Mouse (Mus musculus) embryonic facial prominence, embryonic 10.5 days (tissue): ENCODE measurements at regions not wholly inside any gene's neighbourhood (a gene's known extent, or its start where the extent isn't known, plus 50 kb on each side); places are given as distances from the start of the nearest gene placed in this dataset.
"Not testable (repeated sequence)": the region's sequence is repeated elsewhere in the genome, so short reads cannot be mapped to it uniquely, and the experiment has no call there.

Experiments used
- DNase-seq: peaks from one replicate; pipeline ENCODE4 v3.0.0-alpha.2; 2017; ENCODE audit warnings: low spot score
- H3K27ac ChIP-seq: fragments of 300-500 bp; sonication (generic); replicated peaks from 2 replicates; pipeline ENCODE4 v1.5.1; 2016; ENCODE audit warnings: mild to moderate bottlenecking
- H3K27me3 ChIP-seq: fragments of 300-500 bp; sonication (generic); replicated peaks from 2 replicates; pipeline ENCODE4 v1.6.1; 2016; ENCODE audit warnings: low read depth, mild to moderate bottlenecking; ENCODE audit not compliant: poor library complexity, severe bottlenecking
- H3K36me3 ChIP-seq: fragments of 300-500 bp; sonication (generic); replicated peaks from 2 replicates; pipeline ENCODE4 v1.6.1; 2016; ENCODE audit warnings: mild to moderate bottlenecking, moderate library complexity
- H3K4me1 ChIP-seq: fragments of 300-500 bp; sonication (generic); 2 replicates; pipeline ENCODE4 v1.6.1; 2016
- H3K4me3 ChIP-seq: fragments of 300-500 bp; sonication (generic); 2 replicates; pipeline ENCODE4 v1.5.1; 2016; ENCODE audit warnings: mild to moderate bottlenecking, moderate library complexity
- H3K9me3 ChIP-seq: fragments of 300-500 bp; sonication (generic); 2 replicates; pipeline ENCODE4 v1.6.1; 2016; ENCODE audit warnings: mild to moderate bottlenecking
- WGBS: fragments of 180-500 bp; shearing (Covaris S2); methylation state at CpG from one replicate; pipeline ENCODE4 v1.1.7; 2016; 5-methylcytosine and 5-hydroxymethylcytosine counted together

- H3K4me1 ChIP-seq: no peaks in the 10 kb centered on the region
- H3K9me3 ChIP-seq: no peaks in the 10 kb centered on the region
- H3K27ac ChIP-seq: no peak overlapping the region
- H3K4me3 ChIP-seq: no peak overlapping the region
- H3K27me3 ChIP-seq: no peaks in the 10 kb centered on the region
- H3K36me3 ChIP-seq: no peaks in the 10 kb centered on the region
- 87% methylated on average over 2 of the region's 2 CpGs for WGBS
- no peak for DNase-seq
These were observed 221.3 kb downstream of the Prdm13 start for GRCm38 (mm10) chr4:21464456-21464855.

DNA sequence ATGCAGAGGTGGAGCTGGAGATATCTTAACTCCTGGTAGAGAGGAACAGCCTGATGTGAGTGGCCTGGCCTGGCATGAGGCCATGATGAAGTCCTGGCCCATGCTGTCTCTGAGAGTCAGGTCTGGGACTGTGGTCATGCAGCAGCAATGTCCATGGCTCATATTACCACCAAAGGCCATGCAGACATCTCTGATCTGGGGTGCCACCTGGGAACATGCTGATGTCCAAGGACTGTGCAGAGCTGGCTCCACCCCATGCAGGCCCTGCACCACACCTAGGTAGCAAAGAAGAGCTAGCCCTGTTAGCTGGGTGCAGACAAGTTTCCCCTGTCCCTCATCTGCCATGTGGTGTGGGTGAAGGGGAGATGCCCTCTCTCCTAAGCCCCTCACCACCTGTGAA, 244.5 kb downstream of the Prdm13 start:
- DNase-seq: no peak
- Histone ChIP-seq H3K4me3 (no peak overlapping the region), H3K27me3 (no peaks in the 10 kb centered on the region), H3K4me1 (no peaks in the 10 kb centered on the region), H3K27ac (no peak overlapping the region), H3K9me3 (no peaks in the 10 kb centered on the region), H3K36me3 (no peaks in the 10 kb centered on the region)

DNA sequence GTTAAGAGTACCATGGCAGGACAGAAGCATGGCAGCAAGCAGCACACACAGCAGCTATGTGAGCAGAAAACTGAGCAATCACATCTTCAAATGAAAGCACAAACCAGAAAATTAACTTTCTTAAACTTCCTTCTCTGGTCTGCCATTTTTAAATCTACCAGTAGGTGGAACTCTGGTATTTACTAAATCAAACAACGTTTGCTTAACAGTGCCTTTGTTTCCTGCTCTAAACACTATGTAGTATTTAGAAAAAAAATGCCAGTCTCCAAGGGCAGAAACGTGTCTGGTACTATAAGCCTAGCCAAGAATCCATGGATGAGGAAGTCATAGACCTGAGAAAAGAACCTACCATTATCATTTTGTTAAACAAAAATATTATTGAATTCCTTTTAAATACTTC, 249.1 kb downstream of the Prdm13 start:
- H3K36me3 ChIP-seq: no peaks in the 10 kb centered on the region
- no peaks in the 10 kb centered on the region for H3K4me1 ChIP-seq
- H3K9me3 ChIP-seq: no peaks in the 10 kb centered on the region
- no peak overlapping the region for H3K4me3 ChIP-seq
- 26% methylated on average over 2 of the region's 2 CpGs for WGBS
- H3K27ac ChIP-seq: no peak overlapping the region
- H3K27me3 ChIP-seq: no peaks in the 10 kb centered on the region
- no peak for DNase-seq

- DNase-seq: peak; percentile 10
- Histone ChIP-seq H3K36me3 (no peaks in the 10 kb centered on the region), H3K27me3 (no peaks in the 10 kb centered on the region), H3K4me3 (no peak overlapping the region), H3K4me1 (no peaks in the 10 kb centered on the region), H3K9me3 (no peaks in the 10 kb centered on the region), H3K27ac (no peak overlapping the region)
These were observed 277.9 kb downstream of the Prdm13 start for GRCm38 (mm10) chr4:21407850-21408249.

GRCm38 (mm10) chr4:21369314-21369713, 316.4 kb downstream of the Prdm13 start:
- no peaks in the 10 kb centered on the region for H3K4me1 ChIP-seq
- WGBS: 89% methylated on average over 1 of the region's 1 CpGs
- no peaks in the 10 kb centered on the region for H3K27me3 ChIP-seq
- no peaks in the 10 kb centered on the region for H3K36me3 ChIP-seq
- no peak for DNase-seq
- no peaks in the 10 kb centered on the region for H3K9me3 ChIP-seq
- no peak overlapping the region for H3K27ac ChIP-seq
- no peak overlapping the region for H3K4me3 ChIP-seq

- Histone ChIP-seq H3K4me3 (no peak overlapping the region), H3K9me3 (no peaks in the 10 kb centered on the region), H3K36me3 (no peaks in the 10 kb centered on the region), H3K4me1 (no peaks in the 10 kb centered on the region), H3K27ac (no peak overlapping the region), H3K27me3 (no peaks in the 10 kb centered on the region)
- 67% methylated on average over 11 of the region's 11 CpGs for WGBS
- DNase-seq: peak; percentile 8
These were observed 317.3 kb downstream of the Prdm13 start for GRCm38 (mm10) chr4:21368234-21369021.

DNA sequence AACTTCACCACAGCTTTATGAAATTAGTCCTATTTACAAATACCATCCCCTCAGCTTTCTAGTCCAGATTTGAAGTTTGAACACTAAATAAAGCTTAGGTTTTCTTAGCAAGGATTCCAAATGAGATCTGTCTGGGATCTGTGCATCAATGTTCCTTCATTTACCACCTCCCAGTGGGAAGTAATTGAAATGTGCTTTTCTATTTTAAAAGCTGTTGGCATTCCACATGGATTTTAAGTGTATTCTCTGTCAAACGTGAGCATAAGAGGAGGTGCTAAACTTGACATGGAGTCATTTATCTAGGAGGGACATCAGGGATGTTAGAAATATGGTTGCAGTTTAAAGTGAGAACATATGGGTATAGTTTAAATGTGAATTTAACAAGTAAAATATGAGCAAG, 364.0 kb downstream of the Prdm13 start:
- Histone ChIP-seq H3K36me3 (no peaks in the 10 kb centered on the region), H3K27ac (no peak overlapping the region), H3K4me1 (no peaks in the 10 kb centered on the region), H3K27me3 (no peaks in the 10 kb centered on the region), H3K4me3 (no peak overlapping the region), H3K9me3 (no peaks in the 10 kb centered on the region)
- no peak for DNase-seq
- WGBS: 63% methylated on average over 1 of the region's 1 CpGs

DNA sequence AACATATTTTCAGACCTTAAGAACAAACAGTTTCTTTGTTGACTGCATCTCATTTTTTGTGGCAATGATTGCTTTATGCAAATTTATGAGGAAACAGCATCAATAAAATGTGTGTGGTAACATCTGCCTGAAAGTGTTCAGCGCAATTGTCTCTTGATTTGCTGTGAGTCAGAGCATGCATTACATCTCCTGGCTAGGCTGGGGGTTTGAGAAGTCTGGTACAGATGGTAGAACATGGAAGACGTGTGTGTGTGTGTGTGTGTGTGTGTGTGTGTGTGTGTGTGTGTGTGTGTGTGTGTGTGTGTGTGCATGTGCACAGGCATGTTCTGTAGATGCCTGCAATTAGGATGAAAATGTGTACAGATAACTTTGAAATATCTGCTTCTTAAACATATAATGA, 376.5 kb downstream of the Prdm13 start:
- not testable (repeated sequence) for H3K4me1 ChIP-seq, H3K27ac ChIP-seq, H3K27me3 ChIP-seq, DNase-seq, H3K36me3 ChIP-seq, H3K4me3 ChIP-seq, H3K9me3 ChIP-seq
- WGBS: 72% methylated on average over 2 of the region's 2 CpGs

- no peaks in the 10 kb centered on the region for H3K4me1 ChIP-seq
- WGBS: 79% methylated on average over 3 of the region's 3 CpGs
- no peaks in the 10 kb centered on the region for H3K27me3 ChIP-seq
- no peak overlapping the region for H3K4me3 ChIP-seq
- DNase-seq: no peak
- no peaks in the 10 kb centered on the region for H3K9me3 ChIP-seq
- no peak overlapping the region for H3K27ac ChIP-seq
- H3K36me3 ChIP-seq: no peaks in the 10 kb centered on the region
These were observed 378.2 kb downstream of the Prdm13 start for GRCm38 (mm10) chr4:21307476-21308011.

- H3K9me3 ChIP-seq: no peaks in the 10 kb centered on the region
- H3K4me3 ChIP-seq: no peak overlapping the region
- no peak overlapping the region for H3K27ac ChIP-seq
- no peaks in the 10 kb centered on the region for H3K4me1 ChIP-seq
- DNase-seq: no peak
- no peaks in the 10 kb centered on the region for H3K36me3 ChIP-seq
- H3K27me3 ChIP-seq: no peaks in the 10 kb centered on the region
These were observed 385.6 kb downstream of the Prdm13 start for GRCm38 (mm10) chr4:21300141-21300540.

- no peak overlapping the region for H3K4me3 ChIP-seq
- 63% methylated on average over 2 of the region's 2 CpGs for WGBS
- no peaks in the 10 kb centered on the region for H3K4me1 ChIP-seq
- no peaks in the 10 kb centered on the region for H3K9me3 ChIP-seq
- no peak overlapping the region for H3K27ac ChIP-seq
- no peaks in the 10 kb centered on the region for H3K27me3 ChIP-seq
- no peaks in the 10 kb centered on the region for H3K36me3 ChIP-seq
- no peak for DNase-seq
These were observed 418.5 kb downstream of the Prdm13 start for GRCm38 (mm10) chr4:21267302-21267701.

- H3K27me3 ChIP-seq: no peaks in the 10 kb centered on the region
These were observed 418.9 kb downstream of the Prdm13 start for GRCm38 (mm10) chr4:21266886-21267285.

DNA sequence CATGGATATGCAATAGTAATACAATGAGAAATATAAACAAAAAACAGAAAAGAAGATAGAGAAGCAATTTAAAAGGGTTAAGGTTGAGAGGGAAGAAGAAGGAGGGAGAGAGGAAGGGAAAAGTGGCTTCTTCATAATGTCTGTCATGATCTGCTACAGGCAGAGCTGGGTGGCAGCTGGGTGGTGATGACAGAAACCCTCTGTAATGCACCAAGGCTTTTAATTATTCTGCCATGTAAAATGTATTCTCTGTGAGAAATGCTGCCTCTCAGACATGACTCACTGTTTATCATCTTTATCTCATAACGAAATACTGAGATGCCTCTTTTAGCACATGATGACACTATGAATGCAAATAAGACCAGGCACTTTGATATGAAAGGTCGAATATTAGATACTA, 435.4 kb downstream of the Prdm13 start:
- H3K4me1 ChIP-seq: no peaks in the 10 kb centered on the region
- no peak for DNase-seq
- no peaks in the 10 kb centered on the region for H3K27me3 ChIP-seq
- H3K27ac ChIP-seq: no peak overlapping the region
- no peak overlapping the region for H3K4me3 ChIP-seq
- no peaks in the 10 kb centered on the region for H3K9me3 ChIP-seq
- H3K36me3 ChIP-seq: no peaks in the 10 kb centered on the region
- WGBS: 76% methylated on average over 2 of the region's 2 CpGs

More at GRCm38 (mm10) chr4:21266886-21267285, 418.9 kb downstream of the Prdm13 start:
- Histone ChIP-seq H3K4me3 (no peak overlapping the region), H3K36me3 (no peaks in the 10 kb centered on the region), H3K27ac (no peak overlapping the region), H3K4me1 (no peaks in the 10 kb centered on the region), H3K9me3 (no peaks in the 10 kb centered on the region)
- DNase-seq: no peak
